Mouse (Mus musculus) cerebellum, adult 2 months (tissue): Measurements from ENCODE around the gene Mt1. TPM values are rescaled to one million over a fixed set of nuclear protein-coding genes. Genes with fewer than 3 reads are reported as not detected.
"Not testable (repeated sequence)": the region's sequence is repeated elsewhere in the genome, so short reads cannot be mapped to it uniquely, and the experiment has no call there.

ENCODE experiments used
- DNase-seq, 2 experiments: peaks; one replicate each; pipeline ENCODE4 v3.0.0; 2021
- H3K27ac ChIP-seq: fragments of 200-500 bp; 2 replicates; pipeline ENCODE4 v1.5.1; 2012; ENCODE audit warnings: low read length, control low read depth, inconsistent platforms; ENCODE audit not compliant: insufficient read depth
- H3K27me3 ChIP-seq: fragments of 200-500 bp; 2 replicates; pipeline ENCODE4 v1.6.1; 2012; ENCODE audit warnings: inconsistent platforms, mild to moderate bottlenecking, low read length, moderate library complexity; ENCODE audit not compliant: control insufficient read depth, insufficient read depth
- H3K4me1 ChIP-seq: fragments of 200-500 bp; 2 replicates; pipeline ENCODE4 v1.6.1; 2011; ENCODE audit warnings: low read length; ENCODE audit not compliant: control insufficient read depth, insufficient read depth
- H3K4me3 ChIP-seq: fragments of 200-500 bp; replicated peaks from 2 replicates; pipeline ENCODE3; 2011; ENCODE audit warnings: mild to moderate bottlenecking, low read depth, low read length, control low read depth; ENCODE audit not compliant: insufficient read depth
- CTCF ChIP-seq: fragments of 200-500 bp; IDR thresholded peaks from 2 replicates; pipeline ENCODE4 v1.5.1; 2011; ENCODE audit warnings: low read depth, mild to moderate bottlenecking, control low read depth, low read length, moderate library complexity, borderline replicate concordance; ENCODE audit not compliant: insufficient read depth
- POLR2A ChIP-seq: fragments of 200-500 bp; IDR thresholded peaks from 2 replicates; pipeline ENCODE4 v1.6.1; 2011; ENCODE audit warnings: low read length, control low read depth, borderline replicate concordance; ENCODE audit not compliant: insufficient read depth
- WGBS: fragments of 180-500 bp; shearing (Covaris S2); methylation state at CpG from one replicate; pipeline ENCODE4 v1.1.7; 2018; 5-methylcytosine and 5-hydroxymethylcytosine counted together
- polyA plus RNA-seq: library from polyadenylated mRNA; depleted of rRNA; stranded (reverse); fragments of >200 nt; gene quantifications from 2 replicates; pipeline ENCODE4 v1.2.3, GENCODE M21; 2012; rRNA removed

Mt1 gene
- 1,145 and 1,309 TPM in 2 replicates for polyA plus RNA-seq

GRCm38 (mm10) chr8:94178857-94179712 lies at the start of gene Mt1:
Gene Mt1 (plus strand): TSS chr8:94179082.
- Histone ChIP-seq H3K27me3 (peaks cover 2% of the 10 kb centered on the region; the same call in 1 of the 2 replicates), H3K4me1 (peaks cover 6% of the 10 kb centered on the region), H3K4me3 (peak within 1 kb of the TSS; percentile 90), H3K27ac (peak within 1 kb of the TSS; percentile 32; the same call in 1 of the 2 replicates)
- TF ChIP-seq POLR2A (peak; percentile 64; the same call in 1 of the 2 replicates), CTCF (no peak)
- DNase-seq: peak; percentile 80 to 83
- WGBS: under 1% methylated on average over 50 of the region's 50 CpGs

GRCm38 (mm10) chr8:94129133-94129789 lies 49.6 kb upstream of the Mt1 start:
- Histone ChIP-seq H3K4me1 (no peaks in the 10 kb centered on the region), H3K4me3 (no peak overlapping the region), H3K27ac (no peak overlapping the region), H3K27me3 (no peaks in the 10 kb centered on the region)
- TF ChIP-seq POLR2A (no peak), CTCF (no peak)
- WGBS: 81% methylated on average over 6 of the region's 6 CpGs
- no peak for DNase-seq

- Histone ChIP-seq H3K27me3 (no peaks in the 10 kb centered on the region), H3K27ac (no peak overlapping the region), H3K4me1 (no peaks in the 10 kb centered on the region), H3K4me3 (no peak overlapping the region)
- DNase-seq: no peak
- WGBS: 78% methylated on average over 4 of the region's 4 CpGs
- TF ChIP-seq POLR2A (no peak), CTCF (no peak)
These were observed 48.8 kb upstream of the Mt1 start for GRCm38 (mm10) chr8:94130126-94130525.

GRCm38 (mm10) chr8:94132096-94132495 lies 46.8 kb upstream of the Mt1 start:
- H3K27ac ChIP-seq: no peak overlapping the region
- H3K27me3 ChIP-seq: no peaks in the 10 kb centered on the region
- DNase-seq: no peak
- no peaks in the 10 kb centered on the region for H3K4me1 ChIP-seq
- 80% methylated on average over 5 of the region's 5 CpGs for WGBS
- TF ChIP-seq CTCF: no peak
- no peak for TF ChIP-seq POLR2A
- no peak overlapping the region for H3K4me3 ChIP-seq

- WGBS: 85% methylated on average over 3 of the region's 3 CpGs
These were observed 44.3 kb upstream of the Mt1 start for GRCm38 (mm10) chr8:94134601-94135000.

GRCm38 (mm10) chr8:94135556-94135955 lies 43.3 kb upstream of the Mt1 start:
- Histone ChIP-seq H3K27ac (no peak overlapping the region), H3K27me3 (no peaks in the 10 kb centered on the region), H3K4me3 (no peak overlapping the region), H3K4me1 (no peaks in the 10 kb centered on the region)
- WGBS: 75% methylated on average over 6 of the region's 6 CpGs
- no peak for TF ChIP-seq CTCF
- no peak for TF ChIP-seq POLR2A
- no peak for DNase-seq

More at GRCm38 (mm10) chr8:94134601-94135000, 44.3 kb upstream of the Mt1 start:
- H3K27ac ChIP-seq, H3K4me1 ChIP-seq, DNase-seq, H3K4me3 ChIP-seq, H3K27me3 ChIP-seq: not testable (repeated sequence)

- Histone ChIP-seq H3K27me3 (no peaks in the 10 kb centered on the region), H3K4me1 (no peaks in the 10 kb centered on the region), H3K27ac (no peak overlapping the region), H3K4me3 (no peak overlapping the region)
- DNase-seq: no peak
- TF ChIP-seq CTCF (no peak), POLR2A (no peak)
- 83% methylated on average over 7 of the region's 7 CpGs for WGBS
These were observed 42.7 kb upstream of the Mt1 start for GRCm38 (mm10) chr8:94136192-94136591.

GRCm38 (mm10) chr8:94136933-94137332 lies 41.9 kb upstream of the Mt1 start, which contains the start of gene Mt4:
Gene Mt4 (plus strand): TSS chr8:94137197.
- TF ChIP-seq POLR2A (no peak), CTCF (no peak)
- no peak within 1 kb of the TSS for H3K27ac ChIP-seq
- no peak for DNase-seq
- H3K4me3 ChIP-seq: no peak within 1 kb of the TSS
- 62% methylated on average over 6 of the region's 6 CpGs for WGBS
- no peaks in the 10 kb centered on the region for H3K4me1 ChIP-seq
- no peaks in the 10 kb centered on the region for H3K27me3 ChIP-seq
